Mouse (Mus musculus) liver, embryonic 11.5 days (tissue): ENCODE measurements around the gene Il20. TPM values are rescaled to one million over a fixed set of nuclear protein-coding genes. Genes with fewer than 3 reads are reported as not detected.

ENCODE experiments used
- ATAC-seq: fragments of 200-750 bp; cut with Nextera tagmentation; replicated peaks from 2 replicates; pipeline ENCODE4 v1.8.0; 2017; ENCODE audit warnings: moderate number of reproducible peaks, mild to moderate bottlenecking, moderate TSS enrichment, moderate library complexity; ENCODE audit not compliant: low FRiP score
- DNase-seq: peaks from one replicate; pipeline ENCODE4 v3.0.0-alpha.2; 2017; ENCODE audit warnings: low spot score
- H3K27ac ChIP-seq: fragments of 300-500 bp; sonication (generic); 2 replicates; pipeline ENCODE4 v1.5.1; 2014; ENCODE audit warnings: mild to moderate bottlenecking, low read depth, low read length, control low read depth
- H3K27me3 ChIP-seq: fragments of 300-500 bp; sonication (generic); replicated peaks from 2 replicates; pipeline ENCODE4 v1.6.1; 2014; ENCODE audit warnings: low read length, mixed read lengths; ENCODE audit not compliant: control insufficient read depth, insufficient read depth
- H3K36me3 ChIP-seq: fragments of 300-500 bp; sonication (generic); 2 replicates; pipeline ENCODE4 v1.6.1; 2014; ENCODE audit warnings: mild to moderate bottlenecking, low read length, moderate library complexity, mixed read lengths; ENCODE audit not compliant: control insufficient read depth, insufficient read depth
- H3K4me1 ChIP-seq: fragments of 300-500 bp; sonication (generic); replicated peaks from 2 replicates; pipeline ENCODE4 v1.6.1; 2014; ENCODE audit warnings: low read length, mixed read lengths; ENCODE audit not compliant: control insufficient read depth, insufficient read depth
- H3K4me2 ChIP-seq: fragments of 300-500 bp; sonication (generic); 2 replicates; pipeline ENCODE4 v1.6.1; 2014; ENCODE audit warnings: mild to moderate bottlenecking, control low read depth, moderate library complexity
- H3K4me3 ChIP-seq: fragments of 300-500 bp; sonication (generic); 2 replicates; pipeline ENCODE4 v1.5.1; 2014; ENCODE audit warnings: low read depth, low read length, control low read depth
- H3K9ac ChIP-seq: fragments of 300-500 bp; sonication (generic); 2 replicates; pipeline ENCODE4 v1.6.1; 2014; ENCODE audit warnings: low read depth, low read length, control low read depth
- H3K9me3 ChIP-seq: fragments of 300-500 bp; sonication (generic); 2 replicates; pipeline ENCODE4 v1.6.1; 2016; ENCODE audit warnings: low read length, inconsistent platforms, mixed read lengths; ENCODE audit not compliant: control insufficient read depth
- WGBS: fragments of 180-500 bp; shearing (Covaris S2); extraction: QIAGEN DNeasy Blood & Tissue Kit; methylation state at CpG from one replicate; pipeline ENCODE4 v1.1.7; 2014; 5-methylcytosine and 5-hydroxymethylcytosine counted together
- polyA plus RNA-seq: library from polyadenylated mRNA; unstranded; fragments of >200 nt; fragmentation: Nextera tagmentation; extraction: Ambion mirVana; gene quantifications from 2 replicates; pipeline ENCODE4 v1.2.1, GENCODE M21; 2014

Il20 gene
- polyA plus RNA-seq, 1 experiment from 2014 or later, result not detected

DNA sequence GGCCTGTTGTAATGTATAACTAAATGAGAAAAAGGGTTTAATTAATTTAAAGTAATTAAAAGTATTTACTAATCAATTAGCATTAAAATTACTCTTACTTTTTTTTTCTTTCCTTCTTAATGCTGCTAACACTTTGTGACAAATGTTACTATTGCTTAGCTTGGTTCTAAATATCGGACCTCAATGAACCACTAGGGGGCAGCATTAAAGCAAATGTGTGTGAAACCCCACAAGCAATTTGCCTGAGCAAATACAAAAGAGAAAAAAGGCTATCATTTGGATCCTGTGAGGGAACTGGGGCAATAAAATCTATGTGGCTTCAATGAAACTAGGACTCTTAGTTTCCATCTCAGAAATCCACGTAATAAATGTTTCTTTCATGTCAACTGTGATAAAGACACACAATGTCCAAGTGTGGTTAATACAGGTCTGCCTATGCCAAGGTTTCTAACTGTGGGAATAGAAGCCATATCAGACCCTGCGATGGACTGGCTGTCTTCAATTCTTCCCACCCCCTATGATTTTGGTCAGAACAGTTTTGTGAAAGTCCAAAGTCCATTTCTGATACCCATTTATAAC lies 34.2 kb downstream of the Il20 start:
- no peak for ATAC-seq
- peaks cover 28% of the 10 kb centered on the region for H3K27me3 ChIP-seq
- H3K9me3 ChIP-seq, result no peaks in the 10 kb centered on the region
- no peak for DNase-seq
- H3K4me3 ChIP-seq, result no peak overlapping the region
- H3K4me2 ChIP-seq, result no peak overlapping the region
- no peaks in the 10 kb centered on the region for H3K36me3 ChIP-seq
- no peak overlapping the region for H3K27ac ChIP-seq
- WGBS, result 22% methylated on average over 3 of the region's 3 CpGs
- no peaks in the 10 kb centered on the region for H3K4me1 ChIP-seq
- no peak overlapping the region for H3K9ac ChIP-seq

DNA sequence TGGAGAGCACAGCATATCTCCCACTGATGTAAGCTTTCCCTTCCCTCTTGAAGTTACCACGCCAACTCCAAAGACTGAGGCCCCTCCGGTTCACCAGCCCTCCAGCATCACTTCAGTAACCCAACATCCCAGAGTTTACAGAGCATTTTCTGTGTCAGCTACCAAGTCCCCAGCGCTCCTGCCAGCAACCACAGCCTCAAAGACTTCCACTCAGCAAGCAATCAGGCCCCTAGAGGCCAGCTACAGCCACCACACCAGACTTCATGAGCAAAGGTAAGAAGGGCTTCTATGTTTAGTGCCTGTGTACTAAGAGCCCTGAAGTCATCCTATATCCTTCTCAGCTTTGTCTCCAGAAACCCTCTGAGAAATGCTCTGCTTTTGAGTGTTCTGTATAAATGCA lies 35.3 kb downstream of the Il20 start:
- H3K9ac ChIP-seq, result no peak overlapping the region
- H3K4me3 ChIP-seq, result no peak overlapping the region
- no peaks in the 10 kb centered on the region for H3K4me1 ChIP-seq
- no peak overlapping the region for H3K27ac ChIP-seq
- no peak for DNase-seq
- no peaks in the 10 kb centered on the region for H3K9me3 ChIP-seq
- no peak overlapping the region for H3K4me2 ChIP-seq
- no peaks in the 10 kb centered on the region for H3K36me3 ChIP-seq
- ATAC-seq, result no peak
- WGBS, result 49% methylated on average over 3 of the region's 3 CpGs
- H3K27me3 ChIP-seq, result peaks cover 28% of the 10 kb centered on the region

DNA sequence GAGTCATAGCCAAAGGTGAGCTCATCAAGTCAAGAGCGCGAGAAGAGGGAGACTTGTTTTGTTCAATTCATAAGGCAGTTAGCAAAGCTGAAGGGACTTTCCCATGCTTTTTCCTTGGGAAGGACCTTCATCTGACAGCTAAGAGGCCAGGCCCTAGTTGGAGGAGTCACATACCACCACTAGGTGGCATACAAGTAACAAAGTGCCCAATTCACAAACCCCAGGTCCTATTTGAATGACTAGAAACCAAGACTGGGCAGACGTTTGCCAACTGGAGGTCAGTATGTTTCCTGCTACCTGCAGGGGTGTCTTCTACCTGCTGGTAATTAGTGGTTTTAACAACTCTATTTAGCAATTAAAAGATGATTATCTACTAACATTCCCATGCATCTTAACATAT lies 36.1 kb downstream of the Il20 start:
- H3K36me3 ChIP-seq, result no peaks in the 10 kb centered on the region
- no peak; the same call in 1 of the 2 replicates for ATAC-seq
- no peaks in the 10 kb centered on the region for H3K4me1 ChIP-seq
- H3K9me3 ChIP-seq, result no peaks in the 10 kb centered on the region
- peaks cover 27% of the 10 kb centered on the region for H3K27me3 ChIP-seq
- no peak overlapping the region for H3K4me2 ChIP-seq
- H3K9ac ChIP-seq, result no peak overlapping the region
- WGBS, result 35% methylated on average over 3 of the region's 3 CpGs
- no peak for DNase-seq
- H3K27ac ChIP-seq, result no peak overlapping the region
- no peak overlapping the region for H3K4me3 ChIP-seq

DNA sequence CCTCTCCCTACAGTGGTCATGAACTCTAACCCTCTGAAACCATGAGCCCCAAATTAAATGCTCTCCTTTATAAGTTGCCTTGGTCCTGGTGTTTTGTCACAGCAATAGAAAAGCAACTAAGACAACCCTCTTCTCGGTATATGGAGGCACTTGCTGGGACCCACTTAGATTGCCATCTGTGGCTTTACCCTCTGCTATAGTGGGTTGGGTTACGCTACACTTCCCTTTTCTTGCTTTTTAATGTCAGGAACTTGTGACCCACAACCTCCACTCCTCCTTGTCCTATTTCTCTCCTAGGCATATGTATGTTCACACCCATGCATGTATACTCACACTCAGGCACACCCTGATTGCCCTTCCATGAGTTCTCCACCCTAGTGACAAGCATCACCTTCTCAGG lies 38.3 kb downstream of the Il20 start:
- Histone ChIP-seq H3K9ac (no peak overlapping the region), H3K9me3 (no peaks in the 10 kb centered on the region), H3K27me3 (peaks cover 8% of the 10 kb centered on the region), H3K4me1 (no peaks in the 10 kb centered on the region), H3K36me3 (no peaks in the 10 kb centered on the region), H3K4me2 (no peak overlapping the region), H3K4me3 (no peak overlapping the region), H3K27ac (no peak overlapping the region)
- 50% methylated on average over 2 of the region's 2 CpGs for WGBS
- ATAC-seq (no peak), DNase-seq (no peak)

DNA sequence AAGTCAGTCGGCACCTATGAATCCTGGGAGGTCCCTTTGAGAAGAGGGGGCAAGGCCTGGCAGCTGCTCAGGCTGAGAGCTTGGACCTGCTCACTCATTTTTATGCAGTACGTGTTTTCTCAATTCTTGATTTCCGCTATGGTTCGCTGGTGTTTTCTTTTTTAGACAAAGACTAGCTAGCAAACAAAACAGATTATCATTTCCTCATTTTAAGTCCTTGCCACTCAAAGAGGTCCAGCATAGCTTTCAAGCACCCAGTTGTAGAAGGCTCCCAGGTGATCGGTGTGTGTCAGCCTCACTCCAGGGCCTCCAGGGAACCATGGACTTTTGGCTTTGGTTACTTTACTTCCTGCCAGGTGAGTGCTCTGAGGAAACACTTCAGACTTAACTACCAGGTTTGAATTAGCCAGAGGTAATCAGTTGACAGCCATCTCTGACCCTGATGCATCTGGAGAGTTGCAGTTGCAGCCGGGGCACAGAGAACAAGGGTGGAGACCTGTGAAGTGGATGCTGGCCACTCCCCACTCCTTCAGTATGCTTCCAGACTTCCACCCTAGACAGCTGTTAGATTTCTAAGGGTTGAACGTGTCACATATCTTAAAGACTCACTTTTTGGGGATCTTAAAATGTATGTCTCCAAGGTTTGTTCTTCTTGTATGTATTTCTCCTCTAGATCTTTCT lies 45.6 kb downstream of the Il20 start, which contains the start of gene Fcmr:
Gene Fcmr, plus strand, starts transcription at position 129 of the 681 bp plus-strand sequence.
- DNase-seq (no peak), ATAC-seq (no peak)
- Histone ChIP-seq H3K36me3 (no peaks in the 10 kb centered on the region), H3K27ac (no peak within 1 kb of the TSS), H3K4me3 (no peak within 1 kb of the TSS), H3K27me3 (no peaks in the 10 kb centered on the region), H3K9ac (no peak within 1 kb of the TSS), H3K4me1 (no peaks in the 10 kb centered on the region), H3K4me2 (no peak within 1 kb of the TSS), H3K9me3 (no peaks in the 10 kb centered on the region)
- WGBS, result 77% methylated on average over 7 of the region's 7 CpGs

DNA sequence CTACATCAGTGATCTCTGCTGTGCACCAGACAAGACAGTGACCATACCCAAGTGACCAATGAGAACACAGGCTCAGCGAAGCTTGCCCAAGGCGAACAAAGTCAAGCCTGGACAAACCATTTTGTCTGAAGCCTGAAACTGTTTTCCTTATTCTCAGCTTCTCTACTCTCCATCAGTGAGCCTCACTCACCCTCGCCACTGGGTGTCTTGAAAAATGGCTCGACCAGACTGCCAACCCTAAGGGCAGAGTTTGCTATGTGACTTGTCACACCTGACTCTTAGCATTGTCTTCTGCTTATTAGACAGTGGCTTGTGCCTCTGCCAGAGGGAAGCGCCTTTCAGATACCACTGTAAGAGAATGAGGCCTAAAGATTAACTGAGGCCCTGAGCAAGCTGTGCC lies 46.5 kb downstream of the Il20 start:
- WGBS, result 84% methylated on average over 5 of the region's 5 CpGs
- no peaks in the 10 kb centered on the region for H3K4me1 ChIP-seq
- ATAC-seq, result no peak

DNA sequence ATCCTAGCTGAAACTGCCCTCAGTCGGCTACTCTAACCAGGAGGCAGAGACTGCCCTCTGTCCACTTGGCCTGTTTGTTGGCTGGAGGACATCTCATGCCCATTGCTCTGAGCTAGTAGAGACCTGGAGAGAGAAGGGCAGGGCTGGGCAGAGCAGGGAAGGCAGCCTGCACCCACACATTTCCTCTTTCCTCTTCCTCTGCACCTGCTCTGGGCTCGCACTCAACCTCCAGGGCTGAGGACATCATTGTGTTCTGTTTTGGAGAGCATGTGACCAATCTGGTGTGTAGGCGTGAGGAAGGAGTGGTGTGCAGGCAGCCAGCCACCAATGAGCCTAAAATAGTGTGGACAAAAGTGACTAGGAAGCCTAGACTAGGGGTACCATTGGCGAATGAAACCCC lies 47.0 kb downstream of the Il20 start:
- H3K9ac ChIP-seq, result no peak overlapping the region
- H3K36me3 ChIP-seq, result no peaks in the 10 kb centered on the region
- no peaks in the 10 kb centered on the region for H3K9me3 ChIP-seq
- no peaks in the 10 kb centered on the region for H3K27me3 ChIP-seq
- no peak for DNase-seq
- no peak for ATAC-seq
- no peak overlapping the region for H3K4me3 ChIP-seq
- no peaks in the 10 kb centered on the region for H3K4me1 ChIP-seq
- H3K4me2 ChIP-seq, result no peak overlapping the region
- H3K27ac ChIP-seq, result no peak overlapping the region
- WGBS, result 63% methylated on average over 4 of the region's 4 CpGs

More for the DNA sequence above, 46.5 kb downstream of the Il20 start:
- no peak for DNase-seq
- no peak overlapping the region for H3K4me2 ChIP-seq
- H3K9me3 ChIP-seq, result no peaks in the 10 kb centered on the region
- H3K9ac ChIP-seq, result no peak overlapping the region
- H3K36me3 ChIP-seq, result no peaks in the 10 kb centered on the region
- H3K4me3 ChIP-seq, result no peak overlapping the region
- no peaks in the 10 kb centered on the region for H3K27me3 ChIP-seq
- no peak overlapping the region for H3K27ac ChIP-seq

DNA sequence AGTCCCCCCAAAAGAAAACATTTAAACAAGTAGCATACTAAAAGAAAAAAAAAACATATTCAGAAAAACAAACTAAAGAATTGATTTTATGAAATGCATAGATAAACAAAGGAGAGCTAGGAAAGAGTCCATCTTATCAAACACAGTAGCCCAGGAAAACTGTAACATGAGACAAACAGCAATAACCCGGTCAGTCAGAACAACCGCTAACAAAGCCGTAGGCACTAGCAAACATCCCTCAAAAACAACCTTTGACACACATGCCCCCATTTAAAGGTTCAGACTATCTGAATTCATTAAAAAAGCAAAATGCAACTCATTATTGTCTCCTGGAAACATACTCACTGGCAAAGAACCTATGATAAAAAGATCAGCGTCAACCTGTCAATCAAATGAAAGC lies 53.8 kb downstream of the Il20 start:
- H3K36me3 ChIP-seq, result no peaks in the 10 kb centered on the region
- 81% methylated on average over 4 of the region's 4 CpGs for WGBS
- H3K4me1 ChIP-seq, result no peaks in the 10 kb centered on the region
- H3K4me2 ChIP-seq, result no peak overlapping the region
- H3K27me3 ChIP-seq, result no peaks in the 10 kb centered on the region
- no peaks in the 10 kb centered on the region for H3K9me3 ChIP-seq
- DNase-seq (no peak), ATAC-seq (no peak)
- no peak overlapping the region for H3K27ac ChIP-seq
- H3K4me3 ChIP-seq, result no peak overlapping the region
- H3K9ac ChIP-seq, result no peak overlapping the region
